14 mouse cellular contexts compared by ENCODE assay signal in genomic region chr5:139206525-139206924, GRCm38 (mm10). TPM values are rescaled to one million over a fixed set of nuclear protein-coding genes. Genes with fewer than 3 reads are reported as not detected.
A peak's percentile ranks its signal among the peaks of the same experiment; 100 is the strongest.
DNase-seq lines count a peak whose midpoint lies in the region; ATAC-seq and TF ChIP-seq lines count a peak whose summit lies in the region.
"Had no signal": no experiment of that assay in that cellular context is flagged by ENCODE, and none has a peak within 500 bp of the region (broad histone marks: within the 10 kb centered on the region; RNA-seq: fewer than 3 reads in every experiment).

No protein-coding gene starts in this region.

- H3K4me1 ChIP-seq in liver, embryonic 12.5 days = peaks cover 78% of the 10 kb centered on the region
- H3K4me1 ChIP-seq in liver, postnatal 0 days (ENCODE audit: insufficient read depth) = peaks cover 24% of the 10 kb centered on the region

- no peak overlapping the region for H3K9ac ChIP-seq in liver, embryonic 12.5 days
- H3K9ac ChIP-seq in liver, postnatal 0 days (replicated peaks) = no peak overlapping the region
- H3K9ac ChIP-seq: embryonic facial prominence, embryonic 12.5 days had no signal

- no peaks in the 10 kb centered on the region for H3K27me3 ChIP-seq in liver, embryonic 12.5 days (replicated peaks)
- no peaks in the 10 kb centered on the region for H3K27me3 ChIP-seq in liver, postnatal 0 days (ENCODE audit: insufficient read depth, low read length)
- H3K27me3 ChIP-seq: embryonic facial prominence, embryonic 12.5 days had no signal

- H3K4me3 ChIP-seq in liver, embryonic 12.5 days = no peak overlapping the region
- H3K4me3 ChIP-seq in liver, postnatal 0 days (ENCODE audit: low read depth, low read length) = no peak overlapping the region
- H3K4me3 ChIP-seq: embryonic facial prominence, embryonic 12.5 days; myocyte had no signal

- no peak overlapping the region for H3K4me2 ChIP-seq in liver, embryonic 12.5 days
- no peak overlapping the region for H3K4me2 ChIP-seq in liver, postnatal 0 days (ENCODE audit: low read depth, low read length)
- H3K4me2 ChIP-seq: embryonic facial prominence, embryonic 12.5 days; midbrain, embryonic 11.5 days had no signal

- 53% methylated on average over 7 of the region's 7 CpGs for WGBS in liver, embryonic 12.5 days (ENCODE audit: insufficient replicate concordance)
- WGBS in liver, postnatal 0 days (ENCODE audit: insufficient replicate concordance) = 53% methylated on average over 7 of the region's 7 CpGs

- no peak for TF ChIP-seq CTCF in liver, postnatal 0 days (IDR thresholded peaks at IDR 0.05; ENCODE audit: low read depth)

- H3K9me3 ChIP-seq in liver, embryonic 12.5 days (replicated peaks) = no peaks in the 10 kb centered on the region
- no peaks in the 10 kb centered on the region for H3K9me3 ChIP-seq in liver, postnatal 0 days (ENCODE audit: low read length)
- H3K9me3 ChIP-seq: embryonic facial prominence, embryonic 12.5 days had no signal

- DNase-seq in liver, postnatal 0 days = no peak
- DNase-seq in 416B (ENCODE audit: low read depth) = peak; percentile 34
- DNase-seq in CD4-positive, CD25-positive, alpha-beta regulatory T cell, adult 2 months (ENCODE audit: low read depth, low spot score) = peak; percentile 42
- no peak for DNase-seq in right cerebral cortex, adult 2 months (ENCODE audit: low spot score in 2 of 2)
- no peak for DNase-seq in kidney, adult 11 months
- DNase-seq: cerebellum, postnatal 25 days; kidney, postnatal 14 days; left cerebral cortex, postnatal 4 days had no signal

- H3K36me3 ChIP-seq in liver, embryonic 12.5 days = peaks cover 56% of the 10 kb centered on the region
- peaks cover 12% of the 10 kb centered on the region for H3K36me3 ChIP-seq in liver, postnatal 0 days (replicated peaks; ENCODE audit: insufficient read depth, low read length)

- H3K27ac ChIP-seq in liver, embryonic 12.5 days = peak overlapping the region; percentile 23; the same call in 1 of the 2 replicates
- no peak overlapping the region for H3K27ac ChIP-seq in liver, postnatal 0 days (ENCODE audit: low read depth)
- H3K27ac ChIP-seq: embryonic facial prominence, embryonic 12.5 days had no signal

- TF ChIP-seq EP300 in liver, postnatal 0 days (IDR thresholded peaks at IDR 0.05; ENCODE audit: low read depth) = no peak

- ATAC-seq in liver, embryonic 12.5 days = no peak
- ATAC-seq in liver, postnatal 0 days = no peak
- ATAC-seq in inflammation-experienced regulatory T-cells, adult 6 months = peak; percentile 61
- ATAC-seq: intestine, postnatal 0 days had no signal

RNA-seq across cellular contexts. Expression of gene Sun1, which starts 6.1 kb away (rescaled TPM):
- 31.7 and 34.6 TPM in 2 replicates for polyA plus RNA-seq in liver, embryonic 12.5 days (2016; fragmentation: Nextera tagmentation; extraction: Ambion mirVana)
- 7.9 and 8.6 TPM in 2 replicates for polyA plus RNA-seq in liver, postnatal 0 days (2015; fragmentation: Nextera tagmentation; extraction: Ambion mirVana)
- 10 to 100 TPM; 30.7 to 43.4 (median 38.5) TPM for polyA plus RNA-seq in inflammation-experienced regulatory T-cells, adult 6 months (2017; shearing (Covaris generic))

RNA-seq across cellular contexts. Expression of gene Get4, which starts 45.6 kb away (rescaled TPM):
- 162 and 165 TPM in 2 replicates for polyA plus RNA-seq in liver, embryonic 12.5 days (2016; fragmentation: Nextera tagmentation; extraction: Ambion mirVana)
- 92.7 and 97.5 TPM in 2 replicates for polyA plus RNA-seq in liver, postnatal 0 days (2015; fragmentation: Nextera tagmentation; extraction: Ambion mirVana)
- polyA plus RNA-seq in inflammation-experienced regulatory T-cells, adult 6 months (2017; shearing (Covaris generic)) = 10 to 100 TPM; 12.0 to 25.4 (median 16.7) TPM

RNA-seq across cellular contexts. Expression of gene Dnaaf5, which starts 56.5 kb away (rescaled TPM):
- 5.9 and 6.9 TPM in 2 replicates for polyA plus RNA-seq in liver, embryonic 12.5 days (2016; fragmentation: Nextera tagmentation; extraction: Ambion mirVana)
- 1.3 and 1.4 TPM in 2 replicates for polyA plus RNA-seq in liver, postnatal 0 days (2015; fragmentation: Nextera tagmentation; extraction: Ambion mirVana)
- 10 to 100 TPM in 1 of 3 experiments, 1 to 10 TPM in 2; 5.9 to 11.9 (median 6.2) TPM for polyA plus RNA-seq in inflammation-experienced regulatory T-cells, adult 6 months (2017; shearing (Covaris generic))

RNA-seq across cellular contexts. Expression of gene Prkar1b, which starts 56.7 kb away (rescaled TPM):
- polyA plus RNA-seq in liver, embryonic 12.5 days (2016; fragmentation: Nextera tagmentation; extraction: Ambion mirVana) = 3.4 and 3.9 TPM in 2 replicates
- 0.43 and 0.62 TPM in 2 replicates for polyA plus RNA-seq in liver, postnatal 0 days (2015; fragmentation: Nextera tagmentation; extraction: Ambion mirVana)
- polyA plus RNA-seq in inflammation-experienced regulatory T-cells, adult 6 months (2017; shearing (Covaris generic)) = 1 to 10 TPM in 1 of 3 experiments, under 1 TPM in 1, not detected in 1; 0.38 to 3.9 TPM

Comparison
In these comparisons a context has a peak if more than half of its experiments do, and no peak if none do; other contexts are left out.
1. DNase-seq: peak in 416B (single experiment) and CD4-positive, CD25-positive, alpha-beta regulatory T cell, adult 2 months (single experiment); none in liver, postnatal 0 days (single experiment), right cerebral cortex, adult 2 months (0 of 2) and kidney, adult 11 months (single experiment).